Mouse (Mus musculus) urinary bladder, postnatal 4 days (tissue): ENCODE data around the gene Chil1.
A peak's percentile ranks its signal among the peaks of the same experiment; 100 is the strongest.

Source experiments
- DNase-seq, 2 experiments: peaks; one replicate each; pipeline ENCODE4 v3.0.0; 2021 to 2022; ENCODE audit warnings: low spot score in 2 of 2

Chil1 gene

GRCm38 (mm10) chr1:134182025-134182424 lies at the start of gene Chil1:
TSS of gene Chil1 (plus strand) at chr1:134182176.
- DNase-seq: no peak

- DNase-seq: no peak
Measured at GRCm38 (mm10) chr1:134133316-134133715, 48.7 kb upstream of the Chil1 start.

GRCm38 (mm10) chr1:134136351-134136750 lies 45.6 kb upstream of the Chil1 start:
- DNase-seq: no peak

- no peak for DNase-seq
Measured at GRCm38 (mm10) chr1:134138424-134138823, 43.6 kb upstream of the Chil1 start.

GRCm38 (mm10) chr1:134142363-134142794 lies 39.6 kb upstream of the Chil1 start:
- DNase-seq: no peak

GRCm38 (mm10) chr1:134146066-134146465 lies 35.9 kb upstream of the Chil1 start:
- no peak for DNase-seq

- DNase-seq: no peak
Measured at GRCm38 (mm10) chr1:134150076-134150475, 31.9 kb upstream of the Chil1 start.

GRCm38 (mm10) chr1:134150745-134151144 lies 31.2 kb upstream of the Chil1 start:
- DNase-seq: no peak

GRCm38 (mm10) chr1:134151655-134152412 lies 30.1 kb upstream of the Chil1 start:
- DNase-seq: peak; percentile 55 to 79

GRCm38 (mm10) chr1:134152626-134153590 lies 29.1 kb upstream of the Chil1 start:
- no peak for DNase-seq

- no peak for DNase-seq
Measured at GRCm38 (mm10) chr1:134154121-134154520, 27.9 kb upstream of the Chil1 start.

- no peak for DNase-seq
Measured at GRCm38 (mm10) chr1:134154655-134155054, 27.3 kb upstream of the Chil1 start.

- no peak for DNase-seq
Measured at GRCm38 (mm10) chr1:134160404-134160803, 21.6 kb upstream of the Chil1 start.

GRCm38 (mm10) chr1:134161399-134161798 lies 20.6 kb upstream of the Chil1 start:
- no peak for DNase-seq

- DNase-seq: no peak
Measured at GRCm38 (mm10) chr1:134162510-134163225, 19.3 kb upstream of the Chil1 start.

GRCm38 (mm10) chr1:134163476-134163875 lies 18.5 kb upstream of the Chil1 start:
- DNase-seq: no peak

GRCm38 (mm10) chr1:134164454-134164853 lies 17.5 kb upstream of the Chil1 start:
- no peak for DNase-seq

- DNase-seq: no peak
Measured at GRCm38 (mm10) chr1:134166547-134166946, 15.4 kb upstream of the Chil1 start.

GRCm38 (mm10) chr1:134167416-134168305 lies 14.3 kb upstream of the Chil1 start:
- DNase-seq: no peak

- no peak for DNase-seq
Measured at GRCm38 (mm10) chr1:134168567-134168966, 13.4 kb upstream of the Chil1 start.
